Mouse (Mus musculus) embryonic facial prominence, embryonic 12.5 days (tissue): ENCODE measurements around the gene Snrpg. TPM values are rescaled to one million over a fixed set of nuclear protein-coding genes. Genes with fewer than 3 reads are reported as not detected.

Experiments
- polyA plus RNA-seq: library from polyadenylated mRNA; unstranded; fragments of >200 nt; fragmentation: Nextera tagmentation; extraction: Ambion mirVana; gene quantifications from 2 replicates; pipeline ENCODE4 v1.2.1, GENCODE M21; 2016

Snrpg gene
- polyA plus RNA-seq, 1 experiment from 2014 or later: 637 TPM

Other genes starting within 250 kb of the Snrpg start
- 3.1 and 3.6 TPM in 2 replicates for gene Tgfa, start 176.1 kb upstream of the Snrpg start, polyA plus RNA-seq
- gene Fam136a, start 5.7 kb upstream of the Snrpg start, polyA plus RNA-seq: 132 and 137 TPM in 2 replicates
- 85.3 and 86.4 TPM in 2 replicates for gene Pcyox1, start 25.9 kb downstream of the Snrpg start, polyA plus RNA-seq
- gene Tia1, start 32.9 kb downstream of the Snrpg start, polyA plus RNA-seq: 318 and 338 TPM in 2 replicates
- gene Gm44790, start 55.4 kb downstream of the Snrpg start, polyA plus RNA-seq: not detected in 2 replicates
- 27.0 and 30.3 TPM in 2 replicates for gene C87436, start 67.1 kb downstream of the Snrpg start, polyA plus RNA-seq
- 537 and 549 TPM in 2 replicates for gene Pcbp1, start 155.0 kb downstream of the Snrpg start, polyA plus RNA-seq